Mouse (Mus musculus): ENCODE data around the gene Nrxn1. TPM values are rescaled to one million over a fixed set of nuclear protein-coding genes. Genes with fewer than 3 reads are reported as not detected.

Gene Nrxn1
- polyA plus RNA-seq, 1 experiment from 2014 or later = 5.4 TPM

DNA sequence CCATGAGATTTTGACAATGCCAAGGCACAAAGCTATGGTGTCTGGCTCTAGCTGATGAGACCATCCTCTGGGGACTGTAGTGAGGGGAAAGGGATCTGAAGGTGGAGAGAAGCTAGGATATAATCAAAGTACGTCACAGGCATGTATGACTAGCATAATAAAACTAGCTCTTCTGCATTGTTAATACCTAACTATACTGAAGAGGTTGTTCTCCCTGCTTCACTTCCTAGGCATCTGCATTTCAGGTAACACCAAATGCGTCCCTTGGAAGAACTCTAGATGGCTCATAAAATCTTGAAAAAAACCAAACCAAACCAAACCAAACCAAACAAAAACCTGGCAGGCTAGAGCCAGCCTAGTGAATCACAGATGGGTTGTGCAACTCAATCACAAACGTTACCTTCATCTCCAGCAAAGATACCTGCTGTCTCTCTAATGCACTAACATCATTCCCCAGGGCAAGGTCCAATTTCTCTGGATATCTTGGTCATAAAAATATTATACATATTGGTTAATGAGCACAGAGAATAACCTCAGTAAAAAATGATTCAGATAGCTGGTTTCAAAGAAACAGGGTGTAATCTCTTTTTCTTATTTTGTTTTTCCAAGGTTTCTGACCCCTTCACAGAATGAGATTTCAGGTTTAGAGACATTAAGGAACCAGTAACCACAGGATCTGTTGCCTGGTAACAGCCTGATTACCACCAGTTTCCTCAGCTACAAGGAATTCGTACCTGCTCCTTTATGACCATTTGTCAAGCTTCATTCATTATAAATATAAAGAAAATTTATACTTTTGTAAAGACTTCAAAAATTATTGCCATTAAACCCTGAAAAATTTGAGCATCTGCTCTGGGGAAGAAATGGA is 256.5 kb downstream of the Nrxn1 start:
- no peaks in the 10 kb centered on the region for H3K9me3 ChIP-seq (replicated peaks)
- H3K27ac ChIP-seq = no peak overlapping the region
- no peak overlapping the region for H3K4me3 ChIP-seq (replicated peaks)
- no peaks in the 10 kb centered on the region for H3K27me3 ChIP-seq
- H3K4me2 ChIP-seq = no peak overlapping the region
- H3K36me3 ChIP-seq = no peaks in the 10 kb centered on the region
- ATAC-seq (replicated peaks; ENCODE audit: low FRiP score) = no peak
- 41% methylated on average over 4 of the region's 4 CpGs for WGBS
- no peaks in the 10 kb centered on the region for H3K4me1 ChIP-seq
- H3K9ac ChIP-seq = no peak overlapping the region

DNA sequence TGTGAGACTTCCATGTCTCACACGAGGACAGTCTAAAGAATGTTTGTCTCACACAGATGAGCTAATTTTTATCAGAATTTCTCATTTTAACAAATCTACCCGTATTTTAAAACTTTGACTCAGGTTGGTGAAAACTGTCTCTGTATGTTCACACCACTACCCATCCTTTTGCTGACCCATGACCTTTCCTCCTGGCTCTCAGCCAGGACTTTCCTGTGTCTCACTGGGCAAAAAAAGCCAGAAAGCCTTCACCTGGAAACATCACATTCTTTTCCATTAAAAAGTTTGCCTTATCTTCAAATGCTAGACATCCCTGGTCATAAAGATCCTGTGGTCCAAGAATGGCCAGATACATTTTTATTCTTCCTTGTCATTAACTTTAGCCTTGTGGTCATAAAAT is 274.5 kb downstream of the Nrxn1 start:
- H3K4me2 ChIP-seq = no peak overlapping the region
- WGBS = 83% methylated on average over 2 of the region's 2 CpGs
- ATAC-seq (replicated peaks; ENCODE audit: low FRiP score) = no peak
- no peaks in the 10 kb centered on the region for H3K4me1 ChIP-seq
- H3K9me3 ChIP-seq (replicated peaks) = no peaks in the 10 kb centered on the region
- H3K9ac ChIP-seq = no peak overlapping the region
- H3K4me3 ChIP-seq (replicated peaks) = no peak overlapping the region
- no peak overlapping the region for H3K27ac ChIP-seq
- H3K36me3 ChIP-seq = no peaks in the 10 kb centered on the region
- no peaks in the 10 kb centered on the region for H3K27me3 ChIP-seq

DNA sequence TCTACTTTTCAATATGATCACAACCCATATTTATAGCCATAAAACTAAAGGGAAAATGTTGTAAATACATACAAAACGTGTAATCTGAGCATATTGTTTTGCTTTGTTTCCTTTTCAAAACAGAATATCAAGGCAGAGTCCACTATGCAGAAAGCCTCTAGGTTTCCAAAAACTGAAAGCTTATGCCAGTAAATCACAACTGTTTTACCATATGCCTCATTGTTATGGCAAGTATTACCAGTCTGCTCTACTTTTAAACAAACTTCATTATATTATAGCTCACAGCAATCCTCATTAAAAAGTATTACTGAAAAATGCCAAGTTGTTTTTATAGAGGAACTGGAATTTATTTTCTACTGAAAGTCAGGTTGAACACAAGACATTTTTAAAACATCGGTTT is 275.0 kb downstream of the Nrxn1 start:
- no peak for ATAC-seq (replicated peaks; ENCODE audit: low FRiP score)
- 79% methylated on average over 2 of the region's 2 CpGs for WGBS
- H3K27ac ChIP-seq = no peak overlapping the region
- H3K4me3 ChIP-seq (replicated peaks) = no peak overlapping the region
- H3K27me3 ChIP-seq = no peaks in the 10 kb centered on the region
- no peaks in the 10 kb centered on the region for H3K4me1 ChIP-seq
- H3K9me3 ChIP-seq (replicated peaks) = no peaks in the 10 kb centered on the region
- H3K9ac ChIP-seq = no peak overlapping the region
- H3K36me3 ChIP-seq = no peaks in the 10 kb centered on the region
- H3K4me2 ChIP-seq = no peak overlapping the region

DNA sequence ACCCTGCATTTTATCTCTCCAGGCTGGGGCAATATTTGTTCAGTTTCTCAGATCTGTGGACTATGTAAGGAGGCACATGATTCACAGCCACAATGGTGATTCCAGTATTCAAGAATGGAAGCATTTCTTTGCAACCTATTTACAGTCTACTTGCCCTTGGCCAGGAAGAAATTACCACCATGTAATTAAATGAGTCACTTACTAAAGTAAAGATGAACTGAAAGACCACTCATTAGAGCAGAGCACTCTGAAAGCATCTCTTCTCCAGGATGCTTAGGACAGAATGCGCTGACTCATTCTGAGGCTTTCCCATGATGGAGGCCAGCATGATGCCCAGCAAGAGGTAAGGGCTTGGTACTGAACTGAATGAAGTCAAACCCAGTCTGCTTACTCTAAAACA is 277.6 kb downstream of the Nrxn1 start:
- H3K27ac ChIP-seq = no peak overlapping the region
- ATAC-seq (replicated peaks; ENCODE audit: low FRiP score) = no peak
- no peak overlapping the region for H3K9ac ChIP-seq
- H3K4me3 ChIP-seq (replicated peaks) = no peak overlapping the region
- no peaks in the 10 kb centered on the region for H3K36me3 ChIP-seq
- H3K4me2 ChIP-seq = no peak overlapping the region
- WGBS = 100% methylated on average over 1 of the region's 1 CpGs
- no peaks in the 10 kb centered on the region for H3K9me3 ChIP-seq (replicated peaks)
- no peaks in the 10 kb centered on the region for H3K27me3 ChIP-seq
- H3K4me1 ChIP-seq = no peaks in the 10 kb centered on the region

DNA sequence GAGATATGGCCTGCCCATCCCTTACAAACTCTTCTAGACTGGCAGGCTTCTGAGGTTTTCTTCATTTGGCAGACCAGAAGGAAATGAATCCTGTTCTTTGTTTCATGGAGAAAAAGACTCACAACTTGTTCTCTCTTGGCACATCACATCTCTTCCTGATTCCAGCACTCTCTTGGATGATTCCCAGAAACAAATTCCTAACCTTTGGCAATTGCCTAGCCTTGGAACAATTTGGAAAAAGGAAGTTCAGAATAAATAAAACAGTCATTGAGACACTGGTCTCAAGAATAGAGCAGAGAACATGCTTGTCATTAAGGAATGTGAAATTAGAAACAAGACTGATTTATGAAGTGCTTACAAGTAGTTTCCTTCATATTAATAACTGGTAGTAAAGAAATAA is 279.1 kb downstream of the Nrxn1 start:
- Histone ChIP-seq H3K27me3 (no peaks in the 10 kb centered on the region), H3K36me3 (no peaks in the 10 kb centered on the region), H3K4me1 (peaks cover 4% of the 10 kb centered on the region; the same call in 1 of the 2 replicates), H3K9me3 (replicated peaks) (no peaks in the 10 kb centered on the region), H3K9ac (no peak overlapping the region), H3K4me3 (replicated peaks) (no peak overlapping the region), H3K27ac (no peak overlapping the region), H3K4me2 (no peak overlapping the region)
- ATAC-seq (replicated peaks; ENCODE audit: low FRiP score) = no peak

DNA sequence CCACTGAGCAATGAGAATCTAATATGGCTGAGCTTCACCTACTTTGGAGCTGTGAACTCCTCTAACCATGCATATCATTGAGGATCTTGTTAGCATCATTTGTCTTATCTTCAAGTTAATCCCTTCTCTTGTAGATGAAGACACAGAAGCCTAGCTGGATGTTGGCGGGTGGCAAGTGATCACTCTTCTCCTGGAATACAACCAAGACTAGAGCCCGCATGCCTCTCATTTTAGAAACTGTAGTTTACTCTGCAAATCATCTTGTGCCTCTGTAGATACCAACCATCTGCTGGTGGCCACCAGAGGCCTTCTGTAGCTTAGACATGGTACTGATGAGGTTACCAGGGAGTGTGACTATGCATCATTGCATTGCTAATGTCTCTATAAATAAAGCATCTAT is 280.4 kb downstream of the Nrxn1 start:
- Histone ChIP-seq H3K4me1 (peaks cover 12% of the 10 kb centered on the region; the same call in 1 of the 2 replicates), H3K27ac (no peak overlapping the region), H3K9ac (no peak overlapping the region), H3K4me2 (no peak overlapping the region), H3K36me3 (no peaks in the 10 kb centered on the region), H3K9me3 (replicated peaks) (no peaks in the 10 kb centered on the region), H3K4me3 (replicated peaks) (no peak overlapping the region), H3K27me3 (no peaks in the 10 kb centered on the region)
- ATAC-seq (replicated peaks; ENCODE audit: low FRiP score) = no peak
- 89% methylated on average over 2 of the region's 2 CpGs for WGBS

DNA sequence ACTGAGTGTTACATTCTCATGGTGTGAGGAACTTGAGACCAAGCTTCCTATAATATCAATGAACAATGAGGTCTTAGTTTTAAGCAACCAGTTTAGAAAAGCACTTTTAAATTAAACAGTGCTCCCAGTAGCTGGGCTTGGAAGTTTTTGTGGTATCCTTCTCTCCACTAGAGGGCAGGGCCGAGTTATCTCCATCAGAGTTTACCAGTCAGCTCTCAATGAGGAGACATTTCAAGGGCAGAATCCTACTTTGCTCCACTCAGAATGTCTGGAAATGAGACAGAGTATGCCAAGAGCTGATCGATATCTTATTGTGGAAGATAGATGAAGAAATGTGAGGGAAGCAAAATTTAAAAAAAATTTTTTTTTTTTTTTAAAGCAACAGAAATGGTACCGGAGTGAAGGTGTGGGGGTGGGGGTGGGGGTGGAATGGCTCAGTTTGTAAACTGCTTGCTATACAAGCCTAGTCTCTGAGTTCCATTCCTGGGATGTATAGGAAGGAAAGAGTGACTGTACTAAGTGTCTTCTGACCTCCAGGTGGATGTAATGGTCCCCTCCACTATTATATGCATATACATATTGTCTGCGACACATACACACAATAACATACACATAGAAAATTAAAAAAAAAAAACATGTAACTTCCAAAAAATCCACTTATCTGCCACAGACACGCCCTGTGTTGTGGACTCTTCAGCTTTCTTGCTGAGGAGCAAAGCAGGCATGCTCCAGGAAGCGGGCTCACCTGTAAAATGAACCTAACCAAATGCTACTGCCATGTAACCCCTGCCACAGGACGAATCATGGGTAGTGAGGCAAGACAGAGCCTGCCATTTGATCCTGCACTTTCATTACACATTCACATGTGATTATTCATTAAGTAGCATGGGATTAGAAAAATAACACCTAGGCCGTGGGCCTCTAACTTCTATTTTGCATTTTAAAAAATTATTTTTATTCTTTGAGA is 283.4 kb downstream of the Nrxn1 start:
- no peak overlapping the region for H3K4me2 ChIP-seq
- H3K27ac ChIP-seq = no peak overlapping the region
- WGBS = 52% methylated on average over 8 of the region's 8 CpGs
- no peaks in the 10 kb centered on the region for H3K27me3 ChIP-seq
- no peak overlapping the region for H3K4me3 ChIP-seq (replicated peaks)
- H3K9me3 ChIP-seq (replicated peaks) = no peaks in the 10 kb centered on the region
- no peak overlapping the region for H3K9ac ChIP-seq
- peaks cover 12% of the 10 kb centered on the region; the same call in 1 of the 2 replicates for H3K4me1 ChIP-seq
- no peaks in the 10 kb centered on the region for H3K36me3 ChIP-seq
- peak; percentile 89 for ATAC-seq (replicated peaks; ENCODE audit: low FRiP score)

DNA sequence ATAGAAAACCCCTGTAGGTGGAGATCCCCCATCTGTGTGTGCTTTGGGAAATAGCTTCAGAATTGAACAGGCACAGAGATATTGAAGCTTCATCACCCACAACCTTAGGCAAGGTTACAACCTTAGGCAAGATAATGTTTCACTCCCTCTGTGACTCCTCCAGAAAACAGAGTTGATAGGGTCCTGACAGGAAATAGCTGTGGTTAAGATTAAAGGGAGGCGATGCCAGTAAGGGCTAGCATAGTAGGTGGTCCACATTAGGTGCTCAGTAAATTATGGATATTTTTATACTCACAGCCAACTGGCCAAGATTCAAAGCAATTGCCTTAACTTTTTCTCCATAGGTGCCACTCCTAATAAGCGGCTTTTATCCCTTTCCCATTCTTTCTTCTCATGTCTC is 284.6 kb downstream of the Nrxn1 start:
- Histone ChIP-seq H3K4me1 (peaks cover 12% of the 10 kb centered on the region; the same call in 1 of the 2 replicates), H3K27ac (no peak overlapping the region), H3K4me3 (replicated peaks) (no peak overlapping the region), H3K9ac (no peak overlapping the region), H3K27me3 (no peaks in the 10 kb centered on the region), H3K9me3 (replicated peaks) (no peaks in the 10 kb centered on the region), H3K4me2 (no peak overlapping the region), H3K36me3 (no peaks in the 10 kb centered on the region)
- ATAC-seq (replicated peaks; ENCODE audit: low FRiP score) = 0 out of 2 replicates have a peak, but pooled peaks have one; percentile 12
- WGBS = 36% methylated on average over 2 of the region's 2 CpGs

DNA sequence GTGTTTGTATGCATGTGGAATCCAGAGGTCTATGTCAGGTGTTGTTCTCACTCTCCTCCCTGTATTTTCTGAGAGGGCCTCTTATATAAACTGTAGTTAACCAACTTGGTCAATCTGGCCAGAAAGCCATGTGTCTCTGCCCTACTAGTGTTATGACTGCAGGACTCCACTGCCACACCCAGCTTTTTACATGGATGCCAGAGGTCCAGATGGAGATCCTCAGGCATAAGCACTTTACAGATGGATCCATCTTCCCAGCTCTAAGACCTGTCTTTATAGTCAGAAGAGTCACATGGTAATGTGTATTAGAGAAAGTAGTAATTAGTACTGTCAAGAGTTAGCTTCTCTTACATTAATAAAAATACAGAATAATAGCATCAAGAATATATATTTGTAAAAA is 285.7 kb downstream of the Nrxn1 start:
- no peak overlapping the region for H3K4me3 ChIP-seq (replicated peaks)

DNA sequence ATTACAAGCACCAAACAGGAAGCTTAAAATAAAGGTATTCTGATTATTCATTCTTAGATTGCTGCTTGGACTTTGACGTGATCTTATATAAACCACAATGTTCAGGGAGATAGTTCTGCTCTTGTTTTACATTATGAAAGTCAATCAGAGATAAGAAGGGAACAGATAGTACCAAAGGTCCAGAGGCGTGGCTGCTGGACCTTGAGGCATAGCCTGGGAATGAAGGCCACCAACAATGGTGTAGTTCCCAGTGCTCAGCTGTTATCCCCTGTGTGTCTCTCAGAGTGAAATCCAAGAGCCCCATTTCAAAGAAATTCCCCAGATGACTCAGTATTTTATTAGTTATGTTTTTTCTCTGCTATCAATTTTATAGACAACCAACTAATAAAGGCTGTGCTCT is 294.2 kb downstream of the Nrxn1 start:
- WGBS = 83% methylated on average over 2 of the region's 2 CpGs
- no peaks in the 10 kb centered on the region for H3K4me1 ChIP-seq
- H3K9me3 ChIP-seq (replicated peaks) = no peaks in the 10 kb centered on the region
- no peak for ATAC-seq (replicated peaks; ENCODE audit: low FRiP score)
- H3K9ac ChIP-seq = no peak overlapping the region
- H3K4me3 ChIP-seq (replicated peaks) = no peak overlapping the region
- H3K27me3 ChIP-seq = no peaks in the 10 kb centered on the region
- H3K4me2 ChIP-seq = no peak overlapping the region
- no peak overlapping the region for H3K27ac ChIP-seq
- H3K36me3 ChIP-seq = no peaks in the 10 kb centered on the region

More for the DNA sequence above, 285.7 kb downstream of the Nrxn1 start:
- Histone ChIP-seq H3K9ac (no peak overlapping the region), H3K9me3 (replicated peaks) (no peaks in the 10 kb centered on the region), H3K27ac (no peak overlapping the region), H3K4me2 (no peak overlapping the region), H3K4me1 (peaks cover 12% of the 10 kb centered on the region; the same call in 1 of the 2 replicates), H3K36me3 (no peaks in the 10 kb centered on the region), H3K27me3 (no peaks in the 10 kb centered on the region)
- no peak for ATAC-seq (replicated peaks; ENCODE audit: low FRiP score)

DNA sequence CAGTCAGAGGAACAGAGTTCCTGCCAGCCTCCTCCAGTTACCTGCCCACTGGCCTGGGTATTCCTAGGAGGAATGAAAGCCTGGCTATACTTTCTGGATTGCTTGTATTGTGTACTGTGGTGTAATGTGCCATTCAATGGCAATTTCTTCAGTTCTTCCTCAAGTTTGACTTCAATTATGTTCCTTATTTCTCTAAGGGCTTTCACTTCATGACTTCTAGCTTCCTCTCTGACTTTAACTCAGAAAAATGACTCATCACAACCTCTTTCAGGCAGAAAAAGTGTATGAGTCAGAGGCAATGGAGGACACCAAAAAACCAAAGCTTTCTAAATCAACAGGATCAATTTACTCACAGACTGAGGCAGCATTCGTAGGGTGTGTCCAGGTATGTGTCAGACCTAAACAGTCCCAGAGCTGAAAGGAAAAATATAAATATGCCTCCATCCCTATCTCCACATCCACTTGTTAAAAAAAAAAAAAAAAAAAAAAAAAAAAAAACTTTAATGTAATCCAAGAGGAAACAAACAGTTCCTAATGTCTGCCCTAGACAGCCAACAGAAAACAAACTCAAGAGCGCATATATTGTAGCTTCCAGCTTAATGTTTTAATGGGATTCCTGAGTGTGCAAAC is 295.1 kb downstream of the Nrxn1 start:
- WGBS = 85% methylated on average over 2 of the region's 2 CpGs
- Histone ChIP-seq H3K9ac (no peak overlapping the region), H3K4me3 (replicated peaks) (no peak overlapping the region), H3K4me1 (no peaks in the 10 kb centered on the region), H3K9me3 (replicated peaks) (no peaks in the 10 kb centered on the region), H3K4me2 (no peak overlapping the region), H3K36me3 (no peaks in the 10 kb centered on the region), H3K27ac (no peak overlapping the region), H3K27me3 (no peaks in the 10 kb centered on the region)
- ATAC-seq (replicated peaks; ENCODE audit: low FRiP score) = no peak

DNA sequence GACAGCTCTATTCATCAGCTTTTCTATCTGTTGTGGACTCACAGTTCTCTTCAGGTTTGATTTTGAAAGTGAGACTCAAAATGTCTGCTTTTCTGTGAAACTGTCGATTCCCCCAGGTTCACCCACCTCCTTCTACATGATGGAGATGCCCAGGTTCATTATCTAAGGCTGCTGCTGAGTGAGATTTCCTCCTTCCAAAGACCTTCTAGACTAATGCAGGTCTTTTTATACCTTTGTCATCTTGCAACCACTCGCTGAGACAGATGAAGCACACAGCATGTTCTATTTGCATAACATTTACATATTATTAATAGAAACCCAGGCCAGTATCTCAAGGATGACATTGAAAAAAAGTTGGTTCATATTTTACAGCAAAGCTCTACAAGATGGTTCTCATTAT is 295.9 kb downstream of the Nrxn1 start:
- no peaks in the 10 kb centered on the region for H3K4me1 ChIP-seq
- 78% methylated on average over 2 of the region's 2 CpGs for WGBS

More for the DNA sequence above, 295.9 kb downstream of the Nrxn1 start:
- Histone ChIP-seq H3K4me2 (no peak overlapping the region), H3K4me3 (replicated peaks) (no peak overlapping the region), H3K9ac (no peak overlapping the region), H3K27ac (no peak overlapping the region), H3K27me3 (no peaks in the 10 kb centered on the region), H3K36me3 (no peaks in the 10 kb centered on the region), H3K9me3 (replicated peaks) (no peaks in the 10 kb centered on the region)
- no peak for ATAC-seq (replicated peaks; ENCODE audit: low FRiP score)

All from kidney, embryonic 15.5 days (tissue).